Mouse (Mus musculus): ENCODE measurements around the gene Ipo5. TPM values are rescaled to one million over a fixed set of nuclear protein-coding genes. Genes with fewer than 3 reads are reported as not detected.

Gene Ipo5
- 46.6 TPM for polyA plus RNA-seq (2014; fragmentation: Illumina TruSeq; extraction: RNeasy Lipid Tissue Mini Kit (QIAGEN cat#74804); ENCODE audit: low read depth, low replicate concordance)

GRCm38 (mm10) chr14:120910733-120911324 lies at the start of gene Ipo5:
Ipo5 (plus strand) TSS chr14:120911224.

Other genes with a start within 250 kb of the Ipo5 start
- 6.7 TPM for gene Farp1, start 124.0 kb downstream of the Ipo5 start, polyA plus RNA-seq (2014; fragmentation: Illumina TruSeq; extraction: RNeasy Lipid Tissue Mini Kit (QIAGEN cat#74804); ENCODE audit: low read depth, low replicate concordance)